Mouse (Mus musculus) liver, embryonic 14.5 days (tissue): Measurements from ENCODE around the gene Prr9. TPM values are rescaled to one million over a fixed set of nuclear protein-coding genes. Genes with fewer than 3 reads are reported as not detected.
A peak's percentile ranks its signal among the peaks of the same experiment; 100 is the strongest.

Experiments
- ATAC-seq: fragments of 200-750 bp; cut with Nextera tagmentation; 2 replicates; pipeline ENCODE4 v1.8.0; 2017; ENCODE audit warnings: moderate number of reproducible peaks, mild to moderate bottlenecking, moderate library complexity; ENCODE audit not compliant: insufficient read depth
- DNase-seq, 3 experiments: peaks; one replicate each; pipeline ENCODE4 v3.0.0-alpha.2; 2012 to 2013; ENCODE audit warnings: low read depth in 3 of 3, low spot score in 3 of 3
- H3K27ac ChIP-seq: fragments of 300-500 bp; sonication (generic); 2 replicates; pipeline ENCODE4 v1.5.1; 2014; ENCODE audit warnings: moderate library complexity, mild to moderate bottlenecking, control low read depth, inconsistent platforms
- H3K27me3 ChIP-seq: fragments of 300-500 bp; sonication (generic); 2 replicates; pipeline ENCODE4 v1.6.1; 2014; ENCODE audit warnings: mild to moderate bottlenecking, low read length, moderate library complexity; ENCODE audit not compliant: control insufficient read depth, insufficient read depth
- H3K36me3 ChIP-seq: fragments of 300-500 bp; sonication (generic); replicated peaks from 2 replicates; pipeline ENCODE4 v1.6.1; 2014; ENCODE audit warnings: low read depth; ENCODE audit not compliant: control insufficient read depth, insufficient read depth
- H3K4me1 ChIP-seq, 2 experiments: fragments of 200-500 bp in 1 of 2; fragments of 300-500 bp in 1 of 2; sonication (generic) in 1 of 2; replicated peaks; 2 replicates each; pipeline ENCODE4 v1.6.1; 2012 to 2014; ENCODE audit warnings: antibody characterized with exemption in 1 of 2, inconsistent platforms in 1 of 2, low read length in 1 of 2; ENCODE audit not compliant: control insufficient read depth in 2 of 2, insufficient read depth in 2 of 2
- H3K4me2 ChIP-seq: fragments of 300-500 bp; sonication (generic); 2 replicates; pipeline ENCODE4 v1.6.1; 2014; ENCODE audit warnings: low read depth, mild to moderate bottlenecking, control low read depth, moderate library complexity
- H3K4me3 ChIP-seq, 2 experiments: fragments of 200-500 bp in 1 of 2; fragments of 300-500 bp in 1 of 2; sonication (generic) in 1 of 2; 2 replicates each; pipeline ENCODE4 v1.5.1; 2012 to 2014; ENCODE audit warnings: low read depth in 2 of 2, low read length in 2 of 2, mild to moderate bottlenecking in 2 of 2, control low read depth in 1 of 2, inconsistent platforms in 1 of 2, moderate library complexity in 1 of 2; ENCODE audit not compliant: insufficient read depth in 1 of 2
- H3K9ac ChIP-seq: fragments of 300-500 bp; sonication (generic); replicated peaks from 2 replicates; pipeline ENCODE4 v1.6.1; 2014; ENCODE audit warnings: mild to moderate bottlenecking, control low read depth, moderate library complexity
- H3K9me3 ChIP-seq: fragments of 300-500 bp; sonication (generic); 2 replicates; pipeline ENCODE4 v1.6.1; 2016; ENCODE audit warnings: low read length, mixed read lengths; ENCODE audit not compliant: control insufficient read depth
- CTCF ChIP-seq: IDR thresholded peaks from 2 replicates; pipeline ENCODE4 v1.5.1; 2016; ENCODE audit warnings: antibody characterized with exemption, low read depth, control low read depth
- EP300 ChIP-seq: IDR thresholded peaks from 2 replicates; pipeline ENCODE4 v1.6.1; 2016; ENCODE audit warnings: antibody characterized with exemption, low read depth
- WGBS: fragments of 180-500 bp; shearing (Covaris S2); extraction: QIAGEN DNeasy Blood & Tissue Kit; methylation state at CpG from one replicate; pipeline ENCODE4 v1.1.7; 2014; ENCODE audit not compliant: insufficient replicate concordance; 5-methylcytosine and 5-hydroxymethylcytosine counted together
- polyA plus RNA-seq, 2 experiments: library from polyadenylated mRNA; depleted of rRNA in 1 of 2; stranded (reverse) in 1 of 2; unstranded in 1 of 2; fragments of >200 nt; fragmentation: Nextera tagmentation in 1 of 2; extraction: Ambion mirVana in 1 of 2; gene quantifications; 2 replicates each; pipeline versions ENCODE4 v1.2.1 to v1.2.3; 2012 to 2014

The Prr9 gene
- polyA plus RNA-seq, 2 experiments, result not detected

DNA sequence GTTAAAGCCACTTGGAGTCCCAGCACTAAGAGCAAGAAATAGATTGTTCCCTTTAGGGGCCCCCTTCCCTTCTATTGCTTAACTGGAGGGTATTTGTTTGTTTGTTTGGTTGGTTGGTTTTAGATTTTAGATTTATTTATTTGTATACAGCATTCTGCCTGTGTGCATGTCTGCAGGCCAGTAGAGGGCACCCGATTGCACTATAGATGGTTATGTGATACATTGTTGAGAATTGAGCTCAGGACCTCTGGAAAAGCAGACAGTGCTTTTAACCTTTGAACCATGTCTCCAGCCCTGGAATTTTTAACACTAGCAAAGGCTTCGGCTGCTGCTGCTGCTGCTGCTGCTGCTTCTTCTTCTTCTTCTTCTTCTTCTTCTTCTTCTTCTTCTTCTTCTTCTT is 23.7 kb upstream of the Prr9 start:
- TF ChIP-seq EP300, result no peak
- TF ChIP-seq CTCF, result no peak; the same call in 1 of the 2 replicates
- DNase-seq (no peak), ATAC-seq (no peak)
- Histone ChIP-seq H3K9me3 (no peaks in the 10 kb centered on the region), H3K27ac (no peak overlapping the region), H3K4me2 (no peak overlapping the region), H3K4me1 (no peaks in the 10 kb centered on the region), H3K4me3 (no peak overlapping the region), H3K27me3 (no peaks in the 10 kb centered on the region), H3K9ac (no peak overlapping the region), H3K36me3 (no peaks in the 10 kb centered on the region)
- 27% methylated on average over 2 of the region's 2 CpGs for WGBS

DNA sequence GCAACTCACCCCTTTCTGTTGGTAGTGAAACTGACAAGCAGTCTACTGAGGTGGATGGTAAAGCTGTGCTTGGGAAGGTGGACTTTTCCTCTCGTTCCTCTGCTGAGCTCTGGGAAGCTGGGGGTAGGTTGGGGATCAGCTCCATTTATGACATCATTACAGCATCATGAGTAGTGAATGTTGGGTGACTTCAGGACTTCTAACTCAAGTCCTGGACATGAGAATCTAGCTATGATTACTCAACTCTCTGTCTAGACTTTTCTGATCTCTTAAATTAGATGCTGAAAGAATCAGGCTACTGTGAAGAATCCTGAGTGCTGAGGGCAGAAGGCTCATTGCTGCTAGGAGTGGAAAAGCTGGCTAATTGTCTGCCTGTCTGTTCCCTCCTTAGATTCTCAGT is 18.9 kb upstream of the Prr9 start, which contains the start of gene Lelp1:
TSS of gene Lelp1 (minus strand) at position 101 of the 400 bp plus-strand sequence.
- ATAC-seq, result no peak
- 19% methylated on average over 1 of the region's 1 CpGs for WGBS

DNA sequence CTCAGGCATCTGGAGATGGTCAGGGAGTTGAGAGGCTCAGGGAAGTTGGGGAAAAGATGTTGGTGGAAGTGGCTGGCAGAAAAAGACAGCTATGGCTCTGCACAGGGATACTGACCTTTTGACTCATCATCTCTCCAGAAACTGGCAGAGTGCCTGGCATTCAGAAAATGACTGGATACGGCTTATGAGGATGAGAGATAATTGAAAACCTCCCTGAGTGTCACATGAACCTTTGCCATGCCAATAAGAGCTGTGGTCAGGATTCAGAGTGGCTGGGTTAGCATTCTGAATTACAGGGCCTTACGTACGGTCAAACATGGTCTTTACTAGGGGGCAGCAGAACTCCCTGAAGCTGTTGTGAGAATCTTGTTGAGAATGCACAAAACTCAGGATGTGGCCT is 2.8 kb downstream of the Prr9 start:
- H3K4me3 ChIP-seq, result no peak overlapping the region
- DNase-seq (no peak), ATAC-seq (no peak)
- H3K27me3 ChIP-seq, result no peaks in the 10 kb centered on the region
- H3K36me3 ChIP-seq, result no peaks in the 10 kb centered on the region
- no peak overlapping the region for H3K4me2 ChIP-seq
- no peak overlapping the region for H3K27ac ChIP-seq
- no peaks in the 10 kb centered on the region for H3K9me3 ChIP-seq
- 63% methylated on average over 3 of the region's 3 CpGs for WGBS
- H3K9ac ChIP-seq, result no peak overlapping the region
- H3K4me1 ChIP-seq, result no peaks in the 10 kb centered on the region
- TF ChIP-seq CTCF (no peak), EP300 (no peak)

More for the DNA sequence above, 18.9 kb upstream of the Prr9 start, which contains the start of gene Lelp1:
- Histone ChIP-seq H3K9ac (no peak within 1 kb of the TSS), H3K27ac (no peak within 1 kb of the TSS), H3K4me2 (no peak within 1 kb of the TSS), H3K27me3 (no peaks in the 10 kb centered on the region), H3K4me3 (no peak within 1 kb of the TSS), H3K36me3 (no peaks in the 10 kb centered on the region), H3K4me1 (no peaks in the 10 kb centered on the region), H3K9me3 (no peaks in the 10 kb centered on the region)
- no peak for DNase-seq
- TF ChIP-seq CTCF (no peak), EP300 (no peak)

DNA sequence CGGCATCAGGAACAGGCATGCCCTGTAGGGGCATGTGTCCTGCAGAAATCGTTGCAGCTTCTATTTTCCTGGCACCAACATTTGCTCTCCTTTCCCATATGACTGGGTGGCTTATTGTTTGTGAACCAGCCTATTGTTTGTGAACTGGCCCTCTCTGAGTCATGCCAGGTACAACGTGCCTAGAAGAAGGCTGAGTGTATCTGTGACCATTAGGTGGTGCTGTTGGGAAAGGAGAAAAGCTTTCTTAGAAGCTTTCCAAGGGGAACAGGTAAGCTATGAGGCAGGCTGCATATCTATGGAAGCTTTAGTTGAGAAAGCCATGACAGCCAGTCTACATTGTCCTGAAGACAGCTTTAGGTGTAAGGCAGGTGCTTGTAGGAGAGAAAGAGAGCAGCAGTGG is 5.8 kb downstream of the Prr9 start:
- H3K36me3 ChIP-seq, result no peaks in the 10 kb centered on the region
- H3K9me3 ChIP-seq, result no peaks in the 10 kb centered on the region
- H3K4me3 ChIP-seq, result no peak overlapping the region
- no peak overlapping the region for H3K27ac ChIP-seq
- no peak for DNase-seq
- no peak overlapping the region for H3K9ac ChIP-seq
- H3K4me2 ChIP-seq, result no peak overlapping the region
- no peaks in the 10 kb centered on the region for H3K4me1 ChIP-seq
- TF ChIP-seq EP300 (no peak), CTCF (peak; percentile 35)
- WGBS, result 20% methylated on average over 3 of the region's 3 CpGs
- ATAC-seq, result no peak
- no peaks in the 10 kb centered on the region for H3K27me3 ChIP-seq

DNA sequence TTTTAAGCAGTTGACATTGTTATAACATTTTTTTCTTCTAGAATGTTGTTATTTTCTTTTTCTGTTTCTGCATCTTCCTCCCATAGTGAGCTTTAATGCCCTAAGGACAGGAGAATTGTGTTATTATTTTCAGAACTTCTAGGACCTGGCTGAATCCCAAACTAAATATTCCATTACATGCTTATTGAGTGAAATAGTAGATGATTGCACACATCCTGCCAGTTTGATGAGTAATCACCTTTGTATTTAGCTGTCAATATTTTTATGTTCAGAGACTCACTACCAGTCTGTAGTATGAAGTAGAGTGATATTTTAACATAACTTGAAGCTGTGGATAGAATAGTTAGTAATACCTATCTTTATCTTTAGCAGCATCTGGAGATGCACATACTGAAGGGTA is 12.2 kb downstream of the Prr9 start:
- TF ChIP-seq CTCF (no peak), EP300 (no peak)
- Histone ChIP-seq H3K9ac (no peak overlapping the region), H3K4me1 (no peaks in the 10 kb centered on the region), H3K4me3 (no peak overlapping the region), H3K9me3 (no peaks in the 10 kb centered on the region), H3K36me3 (no peaks in the 10 kb centered on the region), H3K27ac (no peak overlapping the region), H3K4me2 (no peak overlapping the region), H3K27me3 (no peaks in the 10 kb centered on the region)
- DNase-seq, result no peak
- no peak for ATAC-seq
